Mouse (Mus musculus) thymus, postnatal 14 days (tissue): ENCODE data around the gene Eomes.

Experiments
- DNase-seq: peaks from one replicate; pipeline ENCODE4 v3.0.0; 2021

Gene Eomes

GRCm38 (mm10) chr9:118488138-118488895 lies 10.3 kb downstream of the Eomes start:
- peak; percentile 47 for DNase-seq

GRCm38 (mm10) chr9:118488896-118489578 lies 11.0 kb downstream of the Eomes start:
- DNase-seq: no peak

GRCm38 (mm10) chr9:118489579-118490019 lies 11.6 kb downstream of the Eomes start:
- DNase-seq: peak; percentile 81

- no peak for DNase-seq
These were observed 13.2 kb downstream of the Eomes start for GRCm38 (mm10) chr9:118491195-118491594.

GRCm38 (mm10) chr9:118492932-118493698 lies 15.1 kb downstream of the Eomes start:
- no peak for DNase-seq

- DNase-seq: no peak
These were observed 16.1 kb downstream of the Eomes start for GRCm38 (mm10) chr9:118494106-118494505.

- DNase-seq: no peak
These were observed 17.9 kb downstream of the Eomes start for GRCm38 (mm10) chr9:118495933-118496332.

GRCm38 (mm10) chr9:118496952-118497351 lies 18.9 kb downstream of the Eomes start:
- DNase-seq: no peak

- DNase-seq: no peak
These were observed 20.0 kb downstream of the Eomes start for GRCm38 (mm10) chr9:118498061-118498460.

- no peak for DNase-seq
These were observed 23.0 kb downstream of the Eomes start for GRCm38 (mm10) chr9:118500963-118501362.

- DNase-seq: no peak
These were observed 26.6 kb downstream of the Eomes start for GRCm38 (mm10) chr9:118504656-118505055.

GRCm38 (mm10) chr9:118506020-118506403 lies 28.0 kb downstream of the Eomes start, which contains the start of gene Golga4:
TSS of gene Golga4 (plus strand) at chr9:118506267.
- DNase-seq: peak; percentile 91

- DNase-seq: peak; percentile 49
These were observed 28.6 kb downstream of the Eomes start for GRCm38 (mm10) chr9:118506404-118507231.

- no peak for DNase-seq
These were observed 29.5 kb downstream of the Eomes start for GRCm38 (mm10) chr9:118507552-118507951.

- no peak for DNase-seq
These were observed 30.6 kb downstream of the Eomes start for GRCm38 (mm10) chr9:118508601-118509000.

- DNase-seq: no peak
These were observed 33.1 kb downstream of the Eomes start for GRCm38 (mm10) chr9:118510941-118511690.

- no peak for DNase-seq
These were observed 34.7 kb downstream of the Eomes start for GRCm38 (mm10) chr9:118512681-118513233.

- no peak for DNase-seq
These were observed 37.5 kb downstream of the Eomes start for GRCm38 (mm10) chr9:118515476-118515875.

GRCm38 (mm10) chr9:118516162-118516561 lies 38.1 kb downstream of the Eomes start:
- DNase-seq: no peak

GRCm38 (mm10) chr9:118517619-118518018 lies 39.6 kb downstream of the Eomes start:
- no peak for DNase-seq

- DNase-seq: no peak
These were observed 41.1 kb downstream of the Eomes start for GRCm38 (mm10) chr9:118519101-118519500.
